Mouse (Mus musculus): ENCODE results near the gene Mipol1. TPM values are rescaled to one million over a fixed set of nuclear protein-coding genes. Genes with fewer than 3 reads are reported as not detected.
A peak's percentile ranks its signal among the peaks of the same experiment; 100 is the strongest.
"Not testable (repeated sequence)": the region's sequence is repeated elsewhere in the genome, so short reads cannot be mapped to it uniquely, and the experiment has no call there.

The Mipol1 gene
- polyA plus RNA-seq, 1 experiment from 2014 or later = 10.7 TPM

DNA sequence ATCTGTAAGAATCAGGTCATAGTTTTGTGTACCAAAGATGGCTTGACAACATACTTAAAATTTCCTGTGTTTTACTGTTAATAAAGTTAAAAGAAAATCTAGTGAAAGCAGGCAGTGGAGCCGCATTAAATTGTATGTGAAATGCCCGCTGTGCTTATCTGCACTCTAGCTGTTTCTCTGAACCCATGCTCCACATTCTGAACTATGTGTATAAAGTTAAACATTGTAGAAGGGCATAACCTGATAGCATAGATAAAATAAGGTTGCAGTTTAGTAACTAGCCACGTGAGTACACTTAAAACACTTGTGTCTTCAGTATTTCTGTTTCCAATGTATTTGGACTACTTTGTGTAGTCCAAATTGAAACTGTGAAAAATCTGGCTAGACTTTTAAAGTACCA is 183.6 kb downstream of the Mipol1 start:
- H3K9ac ChIP-seq = no peak overlapping the region
- DNase-seq (no peak), ATAC-seq (ENCODE audit: insufficient read depth) (no peak)
- no peak for TF ChIP-seq CTCF (IDR thresholded peaks at IDR 0.05; ENCODE audit: low read depth)
- no peaks in the 10 kb centered on the region for H3K36me3 ChIP-seq (ENCODE audit: insufficient read depth)
- H3K27me3 ChIP-seq (ENCODE audit: insufficient read depth, low read length) = no peaks in the 10 kb centered on the region
- no peak overlapping the region; the same call in 1 of the 2 replicates for H3K4me2 ChIP-seq
- H3K9me3 ChIP-seq (ENCODE audit: low read depth, low read length) = no peaks in the 10 kb centered on the region
- no peak overlapping the region for H3K27ac ChIP-seq (ENCODE audit: low read depth)
- H3K4me1 ChIP-seq (ENCODE audit: insufficient read depth) = no peaks in the 10 kb centered on the region
- 39% methylated on average over 3 of the region's 3 CpGs for WGBS
- H3K4me3 ChIP-seq (ENCODE audit: low read depth, low read length) = no peak overlapping the region

DNA sequence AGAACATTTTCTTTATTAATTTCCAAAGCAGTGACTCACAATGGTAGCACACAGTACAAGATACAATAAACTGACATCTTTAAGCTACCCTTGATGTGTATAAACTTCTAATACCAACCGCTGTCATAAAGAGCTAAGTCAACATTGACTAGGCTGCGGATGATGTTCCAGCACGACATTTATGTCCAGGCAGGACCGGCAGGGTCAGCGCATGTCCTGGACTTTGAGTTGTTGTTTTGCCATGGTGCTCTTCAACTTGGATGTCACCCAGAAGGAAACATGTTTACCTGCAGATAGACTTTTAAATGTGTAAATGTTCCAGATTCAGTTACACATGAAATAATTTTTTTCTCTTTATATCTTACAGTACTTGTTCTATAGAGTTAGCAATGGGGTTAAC is 194.7 kb downstream of the Mipol1 start:
- WGBS = 88% methylated on average over 5 of the region's 5 CpGs
- H3K27ac ChIP-seq (ENCODE audit: low read depth) = no peak overlapping the region
- no peaks in the 10 kb centered on the region for H3K9me3 ChIP-seq (ENCODE audit: low read depth, low read length)
- no peaks in the 10 kb centered on the region for H3K27me3 ChIP-seq (ENCODE audit: insufficient read depth, low read length)
- no peaks in the 10 kb centered on the region for H3K4me1 ChIP-seq (ENCODE audit: insufficient read depth)
- H3K4me2 ChIP-seq = no peak overlapping the region
- no peaks in the 10 kb centered on the region for H3K36me3 ChIP-seq (ENCODE audit: insufficient read depth)
- no peak overlapping the region for H3K4me3 ChIP-seq (ENCODE audit: low read depth, low read length)
- no peak overlapping the region for H3K9ac ChIP-seq
- no peak for ATAC-seq (ENCODE audit: insufficient read depth)
- no peak for DNase-seq
- no peak for TF ChIP-seq CTCF (IDR thresholded peaks at IDR 0.05; ENCODE audit: low read depth)

DNA sequence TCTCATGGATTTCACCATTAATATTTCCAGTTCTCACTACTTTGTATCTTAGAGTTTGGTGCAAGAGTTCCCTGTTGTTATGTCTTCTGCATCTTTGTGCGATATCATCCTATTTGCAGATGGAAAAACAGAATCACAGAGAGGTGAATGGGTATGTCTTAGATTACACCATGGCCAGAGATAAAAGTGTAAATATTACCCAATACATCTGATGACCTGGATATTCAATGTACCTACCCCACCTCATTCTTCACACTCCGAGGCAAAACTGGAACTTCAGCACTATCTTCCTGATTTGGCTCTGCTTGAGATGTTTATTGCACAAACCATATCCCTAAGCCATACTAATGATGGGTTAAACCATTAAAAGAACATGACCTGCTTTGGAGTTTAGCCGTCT is 198.0 kb downstream of the Mipol1 start:
- ATAC-seq (ENCODE audit: insufficient read depth) = no peak
- WGBS = 73% methylated on average over 3 of the region's 3 CpGs
- no peak overlapping the region for H3K27ac ChIP-seq (ENCODE audit: low read depth)

DNA sequence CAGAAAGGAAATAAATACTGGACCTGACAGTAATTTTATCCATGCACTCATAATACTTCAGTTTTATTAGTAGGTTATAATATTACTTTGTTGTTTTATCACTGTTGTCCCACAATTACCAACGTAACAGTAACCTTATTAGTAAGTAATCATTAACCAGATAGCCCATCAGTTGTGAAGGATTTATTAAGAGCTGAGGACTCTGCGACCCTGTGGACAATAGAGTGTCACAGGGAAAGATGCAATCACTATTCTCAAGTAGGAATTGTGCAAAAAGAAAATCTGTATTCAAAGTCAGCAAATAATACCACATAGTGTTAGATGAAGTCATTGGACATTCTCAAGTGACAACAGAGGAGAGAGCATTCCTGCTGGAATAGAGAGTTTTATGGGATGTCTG is 198.5 kb downstream of the Mipol1 start:
- H3K4me1 ChIP-seq (ENCODE audit: insufficient read depth) = no peaks in the 10 kb centered on the region
- no peak overlapping the region for H3K27ac ChIP-seq (ENCODE audit: low read depth)
- DNase-seq (no peak), ATAC-seq (ENCODE audit: insufficient read depth) (no peak)
- no peak overlapping the region for H3K4me3 ChIP-seq (ENCODE audit: low read depth, low read length)
- H3K4me2 ChIP-seq = no peak overlapping the region
- H3K27me3 ChIP-seq (ENCODE audit: insufficient read depth, low read length) = no peaks in the 10 kb centered on the region
- H3K36me3 ChIP-seq (ENCODE audit: insufficient read depth) = no peaks in the 10 kb centered on the region
- TF ChIP-seq CTCF (IDR thresholded peaks at IDR 0.05; ENCODE audit: low read depth) = no peak
- WGBS = 57% methylated on average over 2 of the region's 2 CpGs
- no peaks in the 10 kb centered on the region for H3K9me3 ChIP-seq (ENCODE audit: low read depth, low read length)
- no peak overlapping the region for H3K9ac ChIP-seq

More for the DNA sequence above, 198.0 kb downstream of the Mipol1 start:
- H3K9me3 ChIP-seq (ENCODE audit: low read depth, low read length) = no peaks in the 10 kb centered on the region
- H3K9ac ChIP-seq = no peak overlapping the region
- H3K36me3 ChIP-seq (ENCODE audit: insufficient read depth) = no peaks in the 10 kb centered on the region
- no peaks in the 10 kb centered on the region for H3K27me3 ChIP-seq (ENCODE audit: insufficient read depth, low read length)
- no peak overlapping the region for H3K4me3 ChIP-seq (ENCODE audit: low read depth, low read length)
- H3K4me2 ChIP-seq = no peak overlapping the region
- no peaks in the 10 kb centered on the region for H3K4me1 ChIP-seq (ENCODE audit: insufficient read depth)
- no peak for TF ChIP-seq CTCF (IDR thresholded peaks at IDR 0.05; ENCODE audit: low read depth)
- no peak for DNase-seq

DNA sequence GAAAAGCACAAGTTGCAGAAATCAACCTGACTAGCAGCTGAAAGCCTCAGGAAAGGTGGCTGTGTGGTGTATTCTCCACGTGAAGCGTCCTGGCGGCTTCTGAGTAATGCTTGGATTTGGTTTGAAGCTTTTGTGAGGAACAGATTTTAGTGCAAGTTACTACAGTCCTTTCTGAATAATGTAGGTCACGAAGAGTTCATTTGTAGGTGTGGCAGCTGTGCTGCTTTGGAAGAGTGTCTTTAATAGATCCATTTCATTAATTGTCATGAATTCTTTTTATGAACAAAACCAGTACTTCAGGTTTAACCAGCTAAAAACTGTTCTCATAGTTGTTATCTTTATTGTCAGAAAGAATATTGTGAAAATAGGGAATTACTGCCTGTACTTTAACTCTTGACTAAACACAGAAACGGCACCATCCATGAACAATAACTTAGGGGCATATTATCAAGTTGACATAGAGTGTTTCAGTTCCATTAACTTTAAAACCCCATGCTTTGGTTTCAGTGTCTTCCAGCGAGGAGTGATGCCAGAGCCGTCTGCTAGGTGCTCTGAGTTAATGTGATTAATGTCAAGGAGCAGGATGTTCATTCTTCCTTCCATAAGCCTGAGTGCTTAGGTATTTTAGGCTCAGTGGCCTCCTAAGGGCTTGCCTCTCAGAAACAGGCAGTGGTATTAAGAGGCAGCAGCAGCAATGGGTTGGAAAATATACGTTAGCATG is 206.9 kb downstream of the Mipol1 start:
- not testable (repeated sequence) for H3K4me3 ChIP-seq (ENCODE audit: low read depth, low read length); DNase-seq; H3K36me3 ChIP-seq (ENCODE audit: insufficient read depth); ATAC-seq (ENCODE audit: insufficient read depth); H3K9ac ChIP-seq; H3K27me3 ChIP-seq (ENCODE audit: insufficient read depth, low read length); H3K9me3 ChIP-seq (ENCODE audit: low read depth, low read length); H3K4me2 ChIP-seq; H3K4me1 ChIP-seq (ENCODE audit: insufficient read depth); H3K27ac ChIP-seq (ENCODE audit: low read depth)
- WGBS = 54% methylated on average over 8 of the region's 8 CpGs

DNA sequence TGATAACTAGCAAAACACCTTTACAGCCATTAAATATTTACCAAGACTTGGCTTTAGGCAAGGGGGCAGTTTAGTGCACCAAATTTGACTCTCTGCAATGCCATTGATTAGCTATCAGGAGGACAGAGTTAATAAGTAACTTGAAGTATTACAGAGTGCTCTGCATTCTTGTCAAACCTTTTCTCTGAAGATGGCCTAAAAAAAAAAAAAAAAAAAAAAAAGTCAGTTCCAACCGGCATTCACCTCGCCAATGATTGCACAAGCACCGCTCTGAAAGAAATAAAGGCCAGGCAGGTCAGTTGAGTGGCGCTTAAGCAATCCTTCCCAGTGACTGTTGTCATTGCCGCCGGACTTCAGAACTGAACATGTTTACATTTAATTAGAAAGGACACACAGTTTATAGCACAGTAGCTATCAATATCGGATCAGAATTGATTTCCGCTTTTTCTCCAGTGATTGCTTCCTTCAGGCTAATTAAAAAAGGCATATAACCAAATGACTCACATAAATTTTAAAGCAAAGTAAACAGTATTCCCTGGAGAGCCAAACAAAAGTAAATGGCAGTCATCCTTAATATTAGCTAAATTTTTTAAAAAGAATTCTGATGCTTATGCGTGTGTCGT is 214.2 kb downstream of the Mipol1 start:
- Histone ChIP-seq H3K27me3 (ENCODE audit: insufficient read depth, low read length) (no peaks in the 10 kb centered on the region), H3K9me3 (ENCODE audit: low read depth, low read length) (no peaks in the 10 kb centered on the region), H3K4me1 (ENCODE audit: insufficient read depth) (no peaks in the 10 kb centered on the region), H3K4me3 (ENCODE audit: low read depth, low read length) (no peak overlapping the region), H3K4me2 (peak overlapping the region; percentile 33; the same call in 1 of the 2 replicates), H3K36me3 (ENCODE audit: insufficient read depth) (no peaks in the 10 kb centered on the region), H3K9ac (no peak overlapping the region), H3K27ac (ENCODE audit: low read depth) (no peak overlapping the region; the same call in 1 of the 2 replicates)
- TF ChIP-seq CTCF (IDR thresholded peaks at IDR 0.05; ENCODE audit: low read depth) = no peak
- peak; percentile 49 for DNase-seq
- 39% methylated on average over 10 of the region's 10 CpGs for WGBS
- ATAC-seq (ENCODE audit: insufficient read depth) = no peak; the same call in 1 of the 2 replicates

DNA sequence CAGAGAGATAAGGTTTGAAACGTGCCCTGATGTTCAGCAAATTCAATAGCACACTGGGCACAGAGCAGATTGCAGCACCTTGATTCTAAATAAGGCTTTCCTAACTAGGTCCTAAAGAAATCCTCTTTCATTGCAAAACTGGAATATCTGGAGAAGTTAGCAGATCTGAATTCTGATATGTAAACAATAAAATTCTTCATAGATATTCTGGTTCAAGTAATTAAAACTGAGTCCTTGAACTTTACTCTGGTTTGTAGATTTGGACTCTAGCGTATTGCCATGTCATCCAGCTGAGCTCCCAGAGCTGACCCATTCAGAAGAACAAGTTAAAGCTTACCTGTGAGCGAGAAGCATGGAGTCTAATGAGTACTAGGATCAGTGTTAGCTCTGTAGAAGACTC is 217.1 kb downstream of the Mipol1 start:
- Histone ChIP-seq H3K36me3 (ENCODE audit: insufficient read depth) (no peaks in the 10 kb centered on the region), H3K27ac (ENCODE audit: low read depth) (no peak overlapping the region; the same call in 1 of the 2 replicates), H3K4me2 (no peak overlapping the region), H3K9me3 (ENCODE audit: low read depth, low read length) (no peaks in the 10 kb centered on the region), H3K4me1 (ENCODE audit: insufficient read depth) (no peaks in the 10 kb centered on the region), H3K4me3 (ENCODE audit: low read depth, low read length) (no peak overlapping the region), H3K27me3 (ENCODE audit: insufficient read depth, low read length) (no peaks in the 10 kb centered on the region), H3K9ac (no peak overlapping the region)
- ATAC-seq (ENCODE audit: insufficient read depth) = no peak
- 54% methylated on average over 3 of the region's 3 CpGs for WGBS
- TF ChIP-seq CTCF (IDR thresholded peaks at IDR 0.05; ENCODE audit: low read depth) = no peak
- no peak for DNase-seq

Data from lung, embryonic 14.5 days (tissue).